Mouse (Mus musculus) Patski (cell line): Measurements from ENCODE around the gene Gpr176. TPM values are rescaled to one million over a fixed set of nuclear protein-coding genes. Genes with fewer than 3 reads are reported as not detected.
A peak's percentile ranks its signal among the peaks of the same experiment; 100 is the strongest.

ENCODE experiments used
- ATAC-seq: fragments of 100-300 bp; one replicate; pipeline ENCODE4 v1.8.0; 2021
- CTCF ChIA-PET: fragments of 350-600 bp; sonication (Branson Sonifier 250); formaldehyde crosslinking; loops from one replicate; lab custom pipeline; 2022; ENCODE audit warnings: inconsistent platforms; lab: Charles Lee
- POLR2A ChIA-PET: fragments of 350-600 bp; sonication (Branson Sonifier 250); formaldehyde crosslinking; loops from one replicate; lab custom pipeline; 2022; ENCODE audit warnings: antibody characterized with exemption, inconsistent platforms; lab: Charles Lee
- DNase-seq: peaks from one replicate; pipeline ENCODE4 v3.0.0-alpha.2; 2011; ENCODE audit warnings: low read depth, low spot score
- H3K27me3 ChIP-seq: fragments of 371-371 bp; one replicate; pipeline ENCODE4 v1.5.1; 2021
- CTCF ChIP-seq: fragments of 100-300 bp; IDR thresholded peaks from one replicate; pipeline ENCODE4 v1.5.1; 2021
- in situ Hi-C: fragments of 300-500 bp; cut with MboI; formaldehyde crosslinking; loops from 3 replicates; pipeline ENCODE4 v1.11.1; 2018; ENCODE audit warnings: low pct_unique_long_range_greater_than_20kb, mixed read lengths
- polyA plus RNA-seq: library from polyadenylated mRNA; unstranded; gene quantifications from one replicate; pipeline ENCODE4 v1.2.3, GENCODE M21; 2021

The Gpr176 gene
- polyA plus RNA-seq = 0.03 TPM

GRCm38 (mm10) chr2:118372901-118373571, at the start of gene Gpr176:
TSS of gene Gpr176 (minus strand) at chr2:118373419.
- ATAC-seq = no peak
- TF ChIP-seq CTCF = no peak
- DNase-seq = no peak
- CTCF ChIA-PET = no interaction called here
- no peaks in the 10 kb centered on the region for H3K27me3 ChIP-seq
- POLR2A ChIA-PET = no interaction called here
- in situ Hi-C loops = no loop called here

DNA sequence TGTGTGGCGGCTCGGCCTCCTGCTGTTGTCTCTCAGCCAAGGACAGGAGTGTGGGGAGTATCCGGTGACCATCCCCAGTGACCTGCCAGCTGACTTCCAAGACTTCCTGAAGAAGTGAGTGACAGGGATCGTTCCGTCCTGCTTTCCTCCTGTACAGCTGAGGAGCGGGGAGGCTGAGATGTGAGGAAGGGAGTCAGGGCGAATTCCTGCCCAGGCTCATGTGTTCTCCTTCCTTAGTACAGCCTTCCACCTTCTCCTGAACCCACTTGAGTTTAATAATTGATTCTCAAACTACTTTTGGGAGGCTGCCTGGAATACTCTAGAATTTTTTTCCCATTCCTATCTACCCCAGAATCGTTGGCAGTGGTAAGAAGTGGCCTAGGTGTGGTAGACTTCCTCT, 49.2 kb upstream of the Gpr176 start:
- in situ Hi-C loops = no loop called here
- no peak for ATAC-seq
- no peak for DNase-seq
- TF ChIP-seq CTCF = no peak
- CTCF ChIA-PET = no interaction called here
- POLR2A ChIA-PET = no interaction called here
- H3K27me3 ChIP-seq = no peaks in the 10 kb centered on the region

- ATAC-seq (no peak), DNase-seq (no peak)
- H3K27me3 ChIP-seq = no peaks in the 10 kb centered on the region
- in situ Hi-C loops = no loop called here
- no peak for TF ChIP-seq CTCF
- ChIA-PET CTCF (no interaction called here), POLR2A (no interaction called here)
Measured at GRCm38 (mm10) chr2:118421951-118422350, 48.7 kb upstream of the Gpr176 start.

DNA sequence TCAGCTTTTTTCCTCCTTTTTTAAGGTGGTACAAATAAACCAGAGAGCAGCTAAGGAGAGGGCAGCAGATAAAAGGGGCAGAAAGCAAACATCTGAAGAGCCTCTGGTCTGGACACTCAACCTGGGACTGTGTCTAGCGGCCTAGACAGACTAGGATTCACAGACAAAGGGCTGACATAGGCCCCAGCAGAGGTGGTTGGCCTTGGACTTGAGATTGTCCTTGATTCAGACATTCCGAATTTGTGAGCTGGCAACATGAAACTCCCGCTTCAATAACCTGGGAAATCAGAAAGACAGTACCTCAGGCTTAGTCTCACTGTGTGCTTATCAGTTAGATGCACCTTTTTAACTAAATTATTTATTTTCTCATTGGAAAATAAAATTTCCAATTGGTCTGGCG, 44.9 kb upstream of the Gpr176 start:
- H3K27me3 ChIP-seq = no peaks in the 10 kb centered on the region
- ChIA-PET POLR2A (no interaction called here), CTCF (interaction anchor here (1.1 to 3.9 kb wide), 2 partner anchors 11 to 14 kb away, joined by 3 to 12 read pairs; no protein-coding TSS in a partner anchor)
- DNase-seq (no peak), ATAC-seq (no peak)
- in situ Hi-C loops = loop anchor here (5.0 kb wide), 1 partner anchor 151 kb away; no protein-coding TSS in a partner anchor
- TF ChIP-seq CTCF = no peak

DNA sequence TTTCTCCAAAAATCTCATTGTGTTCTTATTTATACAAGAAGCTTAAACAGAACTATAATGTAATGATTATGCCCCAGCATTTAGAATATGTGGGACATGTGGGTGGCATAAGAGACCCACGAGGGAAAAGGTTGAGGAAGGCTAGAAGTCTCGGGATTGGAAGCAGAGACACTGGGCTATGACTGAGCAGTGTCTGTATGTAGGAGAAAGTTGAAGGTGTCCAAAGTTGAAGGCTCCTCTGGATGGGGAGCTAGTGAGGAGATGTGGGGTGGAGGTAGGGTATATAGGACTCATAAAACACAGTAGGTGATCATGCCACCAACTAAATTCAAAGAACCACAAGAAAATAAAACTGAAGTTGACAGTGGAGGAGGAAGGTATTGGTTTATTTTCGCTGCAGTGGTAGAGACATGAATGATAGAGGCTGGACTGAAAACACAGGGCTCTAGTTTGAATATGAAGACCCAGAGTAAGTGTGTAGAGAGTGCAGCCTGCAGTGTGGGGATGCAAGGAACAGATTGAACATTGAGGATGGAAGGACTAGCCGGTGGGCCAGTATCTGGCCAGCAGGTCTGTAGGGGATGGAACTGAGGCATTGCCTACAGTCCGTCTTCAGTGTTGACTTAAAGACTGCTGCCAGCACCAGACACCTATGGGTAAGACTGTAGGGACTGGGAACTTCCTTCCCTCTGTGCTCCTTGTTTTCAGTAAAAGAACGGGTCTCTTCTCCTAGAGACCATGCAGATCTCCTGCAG, 42.6 kb upstream of the Gpr176 start:
- ATAC-seq = no peak
- POLR2A ChIA-PET = no interaction called here

GRCm38 (mm10) chr2:118412821-118413220, 39.6 kb upstream of the Gpr176 start:
- H3K27me3 ChIP-seq = no peaks in the 10 kb centered on the region

More for the DNA sequence above, 42.6 kb upstream of the Gpr176 start:
- in situ Hi-C loops = loop anchor here (5.0 kb wide), 1 partner anchor 148 kb away; no protein-coding TSS in a partner anchor
- no peak for DNase-seq
- TF ChIP-seq CTCF = no peak
- CTCF ChIA-PET = interaction anchor here (1.7 kb wide), 1 partner anchor 17 kb away, joined by 5 read pairs; no protein-coding TSS in a partner anchor
- no peaks in the 10 kb centered on the region for H3K27me3 ChIP-seq

GRCm38 (mm10) chr2:118408336-118408895, 35.2 kb upstream of the Gpr176 start:
- in situ Hi-C loops = no loop called here
- CTCF ChIA-PET = interaction anchor here (1.7 kb wide), 1 partner anchor 140 kb away, joined by 3 read pairs; no protein-coding TSS in a partner anchor
- ATAC-seq = no peak
- TF ChIP-seq CTCF = no peak
- no peaks in the 10 kb centered on the region for H3K27me3 ChIP-seq
- POLR2A ChIA-PET = no interaction called here
- peak; percentile 43 for DNase-seq

More at GRCm38 (mm10) chr2:118412821-118413220, 39.6 kb upstream of the Gpr176 start:
- POLR2A ChIA-PET = interaction anchor here (1.3 kb wide), 1 partner anchor 10 kb away, joined by 3 read pairs; no protein-coding TSS in a partner anchor
- DNase-seq (no peak), ATAC-seq (no peak)
- in situ Hi-C loops = no loop called here
- CTCF ChIA-PET = interaction anchor here (1.0 to 1.4 kb wide), 2 partner anchors 27 to 50 kb away, joined by 3 to 4 read pairs; no protein-coding TSS in a partner anchor
- TF ChIP-seq CTCF = no peak

GRCm38 (mm10) chr2:118406811-118407210, 33.6 kb upstream of the Gpr176 start:
- TF ChIP-seq CTCF = no peak
- POLR2A ChIA-PET = no interaction called here
- no peaks in the 10 kb centered on the region for H3K27me3 ChIP-seq
- CTCF ChIA-PET = interaction anchor here (1.7 kb wide), 1 partner anchor 138 kb away, joined by 3 read pairs; no protein-coding TSS in a partner anchor
- DNase-seq = no peak
- no peak for ATAC-seq
- in situ Hi-C loops = no loop called here

GRCm38 (mm10) chr2:118405568-118405967, 32.3 kb upstream of the Gpr176 start:
- in situ Hi-C loops = no loop called here
- TF ChIP-seq CTCF = no peak
- no peak for ATAC-seq
- POLR2A ChIA-PET = no interaction called here
- no peak for DNase-seq
- CTCF ChIA-PET = no interaction called here
- H3K27me3 ChIP-seq = no peaks in the 10 kb centered on the region

- ChIA-PET POLR2A (no interaction called here), CTCF (interaction anchor here (1.3 kb wide), 1 partner anchor 11 kb away, joined by 3 read pairs; no protein-coding TSS in a partner anchor)
- in situ Hi-C loops = no loop called here
- DNase-seq (no peak), ATAC-seq (no peak)
- no peak for TF ChIP-seq CTCF
- no peaks in the 10 kb centered on the region for H3K27me3 ChIP-seq
Measured at GRCm38 (mm10) chr2:118404336-118404735, 31.1 kb upstream of the Gpr176 start.
